Mouse (Mus musculus): Measurements from ENCODE around the gene Cd53. TPM values are rescaled to one million over a fixed set of nuclear protein-coding genes. Genes with fewer than 3 reads are reported as not detected.
A peak's percentile ranks its signal among the peaks of the same experiment; 100 is the strongest.

The Cd53 gene
- total RNA-seq, 2 experiments from 2014 or later: 0.89 to 1.2 TPM

DNA sequence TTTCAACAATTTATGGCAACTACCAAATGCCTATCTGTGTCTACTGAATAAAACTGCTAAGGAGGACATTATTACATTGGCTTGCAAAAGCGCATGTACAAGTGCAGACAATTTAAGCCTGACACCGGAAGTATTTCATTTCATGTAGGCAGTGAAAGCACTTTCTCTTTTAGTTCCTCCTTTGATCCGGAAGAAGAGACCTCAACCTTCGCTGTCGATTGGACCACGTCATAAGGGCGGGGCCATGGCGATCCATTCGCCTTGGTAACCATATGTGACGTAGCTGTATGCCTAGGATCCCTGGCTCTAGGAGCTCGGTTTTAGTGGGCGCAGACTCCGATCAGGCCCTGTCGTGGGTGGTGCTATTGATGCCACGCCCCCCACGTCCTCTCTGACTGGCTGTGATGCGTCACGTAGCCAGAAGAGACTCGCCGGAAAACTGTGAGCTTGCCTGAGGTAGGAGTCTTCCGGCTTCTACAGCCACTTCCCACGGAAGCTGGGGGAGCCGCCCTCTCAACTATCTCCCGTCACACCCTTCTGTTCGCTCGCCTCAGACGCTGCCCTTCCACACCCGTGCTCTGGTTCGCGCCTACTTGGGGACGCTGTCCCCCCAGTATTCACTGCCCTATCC lies 68.4 kb downstream of the Cd53 start:
- intact Hi-C loops (cut with DNase I): loop anchor here (2.0 kb wide), 1 partner anchor 175 kb away; the partner anchor contains the start of genes Cept1 and Dram2
- peak; percentile 97 for DNase-seq
- peak overlapping the region; percentile 92 for H3K4me3 ChIP-seq
- peak overlapping the region; percentile 96 for H3K27ac ChIP-seq
- TF ChIP-seq CTCF (IDR thresholded peaks at IDR 0.05): no peak

Other genes with a start within 250 kb of the Cd53 start
- 100 to 1,000 TPM in 1 of 2 experiments, 10 to 100 TPM in 1; 94.2 to 101 TPM for gene Dram2, start 242.4 kb downstream of the Cd53 start, total RNA-seq (2021)
- 10 to 100 TPM; 24.8 to 27.0 TPM for gene Cept1, start 242.3 kb downstream of the Cd53 start, total RNA-seq (2021)
- 10 to 100 TPM in 1 of 2 experiments, 1 to 10 TPM in 1; 8.9 to 10.6 TPM for gene Lrif1, start 105.2 kb downstream of the Cd53 start, total RNA-seq (2021)
- not detected for gene Olfr266, start 36.1 kb upstream of the Cd53 start, total RNA-seq (2021)
- not detected for gene Kcna3, start 246.0 kb upstream of the Cd53 start, total RNA-seq (2021)

Data from gastrocnemius, adult 2 months (tissue).